Mouse (Mus musculus): ENCODE results near the gene Hsf4.
A peak's percentile ranks its signal among the peaks of the same experiment; 100 is the strongest.

The Hsf4 gene

GRCm38 (mm10) chr8:105259721-105260320 lies 9.8 kb upstream of the Hsf4 start:
- peak; percentile 69 for DNase-seq (ENCODE audit: inconsistent ontology term)

- no peak for DNase-seq (ENCODE audit: inconsistent ontology term)
These were observed 9.1 kb upstream of the Hsf4 start for GRCm38 (mm10) chr8:105260371-105261099.

- DNase-seq (ENCODE audit: inconsistent ontology term) = no peak
These were observed 8.1 kb upstream of the Hsf4 start for GRCm38 (mm10) chr8:105261326-105261980.

- no peak for DNase-seq (ENCODE audit: inconsistent ontology term)
These were observed 6.2 kb upstream of the Hsf4 start for GRCm38 (mm10) chr8:105263244-105263912.

- peak; percentile 84 for DNase-seq (ENCODE audit: inconsistent ontology term)
These were observed 5.3 kb upstream of the Hsf4 start, which contains the start of the genes Tradd and Fbxl8 for GRCm38 (mm10) chr8:105264024-105264982. Tradd (minus strand) TSS chr8:105264609. Fbxl8 (plus strand) TSS chr8:105264648.

- peak; percentile 37 for DNase-seq (ENCODE audit: inconsistent ontology term)
These were observed 4.5 kb upstream of the Hsf4 start for GRCm38 (mm10) chr8:105265128-105265527.

- DNase-seq (ENCODE audit: inconsistent ontology term) = no peak
These were observed 2.8 kb upstream of the Hsf4 start for GRCm38 (mm10) chr8:105266775-105267174.

GRCm38 (mm10) chr8:105268342-105269074 lies 1.1 kb upstream of the Hsf4 start:
- DNase-seq (ENCODE audit: inconsistent ontology term) = peak; percentile 39

GRCm38 (mm10) chr8:105269075-105269458 lies 534 bp upstream of the Hsf4 start:
- DNase-seq (ENCODE audit: inconsistent ontology term) = peak; percentile 29

- no peak for DNase-seq (ENCODE audit: inconsistent ontology term)
These were observed 707 bp downstream of the Hsf4 start for GRCm38 (mm10) chr8:105270101-105270915.

- DNase-seq (ENCODE audit: inconsistent ontology term) = no peak
These were observed 1.2 kb downstream of the Hsf4 start for GRCm38 (mm10) chr8:105270916-105271186.

- no peak for DNase-seq (ENCODE audit: inconsistent ontology term)
These were observed 5.8 kb downstream of the Hsf4 start for GRCm38 (mm10) chr8:105275387-105275786.

GRCm38 (mm10) chr8:105275840-105276239 lies 6.2 kb downstream of the Hsf4 start, which contains the start of gene Nol3:
Nol3 (plus strand) TSS chr8:105276140.
- DNase-seq (ENCODE audit: inconsistent ontology term) = peak; percentile 25

GRCm38 (mm10) chr8:105276292-105277120 lies 6.9 kb downstream of the Hsf4 start:
- DNase-seq (ENCODE audit: inconsistent ontology term) = peak; percentile 65

GRCm38 (mm10) chr8:105278911-105279334 lies 9.3 kb downstream of the Hsf4 start:
- DNase-seq (ENCODE audit: inconsistent ontology term) = peak; percentile 72

- no peak for DNase-seq (ENCODE audit: inconsistent ontology term)
These were observed 11.0 kb downstream of the Hsf4 start for GRCm38 (mm10) chr8:105280567-105280966.

- no peak for DNase-seq (ENCODE audit: inconsistent ontology term)
These were observed 12.2 kb downstream of the Hsf4 start for GRCm38 (mm10) chr8:105281821-105282220.

GRCm38 (mm10) chr8:105282239-105282638 lies 12.6 kb downstream of the Hsf4 start:
- DNase-seq (ENCODE audit: inconsistent ontology term) = no peak

GRCm38 (mm10) chr8:105283074-105283473 lies 13.5 kb downstream of the Hsf4 start:
- DNase-seq (ENCODE audit: inconsistent ontology term) = peak; percentile 16
